Mouse (Mus musculus) heart, adult 2 months (tissue): ENCODE measurements around the gene Arhgap19.

Experiments
- CTCF ChIP-seq: fragments of 200-600 bp; IDR thresholded peaks from 2 replicates; pipeline ENCODE4 v1.8.1; 2022; ENCODE audit warnings: antibody characterized with exemption, mild to moderate bottlenecking, moderate library complexity
- EP300 ChIP-seq: fragments of 200-500 bp; IDR thresholded peaks from 2 replicates; pipeline ENCODE4 v1.6.1; 2011; ENCODE audit warnings: low read depth, low read length, control low read depth; ENCODE audit not compliant: insufficient read depth

- TF ChIP-seq CTCF, result no peak
- TF ChIP-seq EP300, result no peak
These were observed 58.5 kb downstream of the Arhgap19 start, which contains the start of gene Slit1 for GRCm38 (mm10) chr19:41743396-41743795.
